Mouse (Mus musculus) lung, embryonic 15.5 days (tissue): ENCODE measurements around the gene Slc18a3. TPM values are rescaled to one million over a fixed set of nuclear protein-coding genes. Genes with fewer than 3 reads are reported as not detected.

Experiments
- ATAC-seq: fragments of 200-750 bp; cut with Nextera tagmentation; 2 replicates; pipeline ENCODE4 v1.8.0; 2017; ENCODE audit warnings: moderate number of reproducible peaks, borderline replicate concordance; ENCODE audit not compliant: low FRiP score, low TSS enrichment; ENCODE audit errors: extremely low read depth
- H3K27ac ChIP-seq: fragments of 300-500 bp; sonication (generic); 2 replicates; pipeline ENCODE4 v1.5.1; 2015; ENCODE audit warnings: moderate library complexity, mild to moderate bottlenecking, inconsistent platforms
- H3K27me3 ChIP-seq: fragments of 300-500 bp; sonication (generic); 2 replicates; pipeline ENCODE4 v1.6.1; 2015; ENCODE audit warnings: inconsistent platforms
- H3K36me3 ChIP-seq: fragments of 300-500 bp; sonication (generic); 2 replicates; pipeline ENCODE4 v1.6.1; 2015; ENCODE audit warnings: inconsistent platforms
- H3K4me1 ChIP-seq: fragments of 300-500 bp; sonication (generic); 2 replicates; pipeline ENCODE4 v1.6.1; 2015; ENCODE audit warnings: inconsistent platforms
- H3K4me2 ChIP-seq: fragments of 300-500 bp; sonication (generic); 2 replicates; pipeline ENCODE4 v1.6.1; 2015; ENCODE audit warnings: inconsistent platforms, mild to moderate bottlenecking, moderate library complexity
- H3K4me3 ChIP-seq: fragments of 300-500 bp; sonication (generic); 2 replicates; pipeline ENCODE4 v1.5.1; 2015; ENCODE audit warnings: mild to moderate bottlenecking, inconsistent platforms
- H3K9ac ChIP-seq: fragments of 300-500 bp; sonication (generic); 2 replicates; pipeline ENCODE4 v1.6.1; 2015; ENCODE audit warnings: inconsistent platforms
- H3K9me3 ChIP-seq: fragments of 300-500 bp; sonication (generic); 2 replicates; pipeline ENCODE4 v1.6.1; 2016; ENCODE audit warnings: inconsistent platforms
- WGBS: fragments of 180-500 bp; shearing (Covaris S2); methylation state at CpG from one replicate; pipeline ENCODE4 v1.1.7; 2015; 5-methylcytosine and 5-hydroxymethylcytosine counted together
- polyA plus RNA-seq: library from polyadenylated mRNA; unstranded; fragments of >200 nt; fragmentation: Nextera tagmentation; extraction: Ambion mirVana; gene quantifications from 2 replicates; pipeline ENCODE4 v1.2.1, GENCODE M21; 2015

Slc18a3 gene
- polyA plus RNA-seq, 1 experiment from 2014 or later, result 1.4 TPM

GRCm38 (mm10) chr14:32496115-32496850 is 31.6 kb upstream of the Slc18a3 start:
- Histone ChIP-seq H3K27ac (no peak overlapping the region), H3K27me3 (peaks cover 14% of the 10 kb centered on the region; the same call in 1 of the 2 replicates), H3K4me3 (no peak overlapping the region), H3K9ac (no peak overlapping the region), H3K4me2 (no peak overlapping the region), H3K9me3 (no peaks in the 10 kb centered on the region), H3K4me1 (0 out of 2 replicates have a peak, but pooled peaks cover 3% of the 10 kb centered on the region), H3K36me3 (no peaks in the 10 kb centered on the region)
- 66% methylated on average over 8 of the region's 8 CpGs for WGBS
- no peak for ATAC-seq

GRCm38 (mm10) chr14:32492521-32492920 is 27.9 kb upstream of the Slc18a3 start:
- Histone ChIP-seq H3K4me1 (0 out of 2 replicates have a peak, but pooled peaks cover 3% of the 10 kb centered on the region), H3K27me3 (peaks cover 14% of the 10 kb centered on the region; the same call in 1 of the 2 replicates), H3K36me3 (no peaks in the 10 kb centered on the region), H3K4me2 (peak overlapping the region; percentile 31), H3K9ac (no peak overlapping the region), H3K4me3 (peak overlapping the region; percentile 4; the same call in 1 of the 2 replicates), H3K27ac (no peak overlapping the region), H3K9me3 (no peaks in the 10 kb centered on the region)
- 9% methylated on average over 13 of the region's 13 CpGs for WGBS
- no peak for ATAC-seq

- no peak for ATAC-seq
- H3K27ac ChIP-seq, result no peak overlapping the region
- 8% methylated on average over 3 of the region's 3 CpGs for WGBS
- H3K27me3 ChIP-seq, result no peaks in the 10 kb centered on the region; the same call in 1 of the 2 replicates
- no peaks in the 10 kb centered on the region for H3K4me1 ChIP-seq
- no peak overlapping the region for H3K9ac ChIP-seq
- H3K4me3 ChIP-seq, result no peak overlapping the region
- no peak overlapping the region for H3K4me2 ChIP-seq
- no peaks in the 10 kb centered on the region for H3K36me3 ChIP-seq
- H3K9me3 ChIP-seq, result no peaks in the 10 kb centered on the region
These were observed 17.4 kb upstream of the Slc18a3 start for GRCm38 (mm10) chr14:32482061-32482460.

GRCm38 (mm10) chr14:32477581-32477980 is 12.9 kb upstream of the Slc18a3 start:
- H3K27me3 ChIP-seq, result no peaks in the 10 kb centered on the region
- WGBS, result 41% methylated on average over 1 of the region's 1 CpGs
- H3K36me3 ChIP-seq, result no peaks in the 10 kb centered on the region
- no peak overlapping the region for H3K9ac ChIP-seq
- no peaks in the 10 kb centered on the region for H3K9me3 ChIP-seq
- no peak for ATAC-seq
- H3K27ac ChIP-seq, result no peak overlapping the region
- no peak overlapping the region for H3K4me2 ChIP-seq
- no peaks in the 10 kb centered on the region for H3K4me1 ChIP-seq
- no peak overlapping the region for H3K4me3 ChIP-seq

GRCm38 (mm10) chr14:32476559-32476958 is 11.9 kb upstream of the Slc18a3 start:
- H3K4me2 ChIP-seq, result no peak overlapping the region
- no peaks in the 10 kb centered on the region for H3K36me3 ChIP-seq
- H3K27ac ChIP-seq, result no peak overlapping the region
- no peaks in the 10 kb centered on the region for H3K9me3 ChIP-seq
- ATAC-seq, result no peak
- no peak overlapping the region for H3K9ac ChIP-seq
- H3K27me3 ChIP-seq, result no peaks in the 10 kb centered on the region
- 66% methylated on average over 6 of the region's 6 CpGs for WGBS
- H3K4me3 ChIP-seq, result no peak overlapping the region
- no peaks in the 10 kb centered on the region for H3K4me1 ChIP-seq

GRCm38 (mm10) chr14:32472996-32473395 is 8.3 kb upstream of the Slc18a3 start:
- no peak overlapping the region for H3K9ac ChIP-seq
- H3K4me1 ChIP-seq, result no peaks in the 10 kb centered on the region
- H3K27me3 ChIP-seq, result no peaks in the 10 kb centered on the region
- no peak for ATAC-seq
- no peak overlapping the region for H3K27ac ChIP-seq
- no peak overlapping the region for H3K4me2 ChIP-seq
- H3K9me3 ChIP-seq, result no peaks in the 10 kb centered on the region
- H3K36me3 ChIP-seq, result no peaks in the 10 kb centered on the region
- H3K4me3 ChIP-seq, result no peak overlapping the region
- 10% methylated on average over 4 of the region's 4 CpGs for WGBS

- ATAC-seq, result no peak
- H3K27ac ChIP-seq, result no peak overlapping the region
- H3K27me3 ChIP-seq, result peaks cover 49% of the 10 kb centered on the region
- 4% methylated on average over 5 of the region's 5 CpGs for WGBS
- H3K9me3 ChIP-seq, result no peaks in the 10 kb centered on the region
- H3K4me2 ChIP-seq, result no peak overlapping the region
- H3K4me3 ChIP-seq, result no peak overlapping the region
- no peak overlapping the region for H3K9ac ChIP-seq
- no peaks in the 10 kb centered on the region for H3K36me3 ChIP-seq
- H3K4me1 ChIP-seq, result peaks cover 12% of the 10 kb centered on the region
These were observed 3.0 kb upstream of the Slc18a3 start for GRCm38 (mm10) chr14:32467606-32468005.

GRCm38 (mm10) chr14:32465889-32466288 is 1.2 kb upstream of the Slc18a3 start, which contains the start of gene Chat:
Gene Chat (minus strand): TSS chr14:32465989.
- Histone ChIP-seq H3K4me2 (peak within 1 kb of the TSS; percentile 50), H3K9ac (no peak within 1 kb of the TSS), H3K27me3 (peaks cover 67% of the 10 kb centered on the region), H3K9me3 (no peaks in the 10 kb centered on the region), H3K36me3 (no peaks in the 10 kb centered on the region), H3K4me1 (peaks cover 12% of the 10 kb centered on the region), H3K4me3 (peak within 1 kb of the TSS; percentile 30), H3K27ac (no peak within 1 kb of the TSS)
- 14% methylated on average over 13 of the region's 13 CpGs for WGBS
- no peak for ATAC-seq

GRCm38 (mm10) chr14:32465506-32465870 is 838 bp upstream of the Slc18a3 start:
- no peaks in the 10 kb centered on the region for H3K9me3 ChIP-seq
- ATAC-seq, result no peak
- H3K36me3 ChIP-seq, result no peaks in the 10 kb centered on the region
- 0% methylated on average over 7 of the region's 11 CpGs for WGBS
- no peak overlapping the region for H3K4me2 ChIP-seq
- no peak overlapping the region for H3K9ac ChIP-seq
- no peak overlapping the region for H3K4me3 ChIP-seq
- no peak overlapping the region for H3K27ac ChIP-seq
- H3K4me1 ChIP-seq, result peaks cover 12% of the 10 kb centered on the region
- H3K27me3 ChIP-seq, result peaks cover 71% of the 10 kb centered on the region

- Histone ChIP-seq H3K27ac (no peak overlapping the region), H3K4me3 (no peak overlapping the region), H3K36me3 (no peaks in the 10 kb centered on the region), H3K4me2 (no peak overlapping the region), H3K4me1 (peaks cover 12% of the 10 kb centered on the region), H3K27me3 (peaks cover 91% of the 10 kb centered on the region), H3K9me3 (no peaks in the 10 kb centered on the region), H3K9ac (no peak overlapping the region)
- no peak for ATAC-seq
- 4% methylated on average over 74 of the region's 74 CpGs for WGBS
These were observed 1.2 kb downstream of the Slc18a3 start for GRCm38 (mm10) chr14:32463211-32464040.

- Histone ChIP-seq H3K4me1 (no peaks in the 10 kb centered on the region), H3K9me3 (no peaks in the 10 kb centered on the region), H3K36me3 (no peaks in the 10 kb centered on the region), H3K9ac (no peak overlapping the region), H3K27ac (no peak overlapping the region), H3K4me3 (no peak overlapping the region), H3K4me2 (no peak overlapping the region), H3K27me3 (peaks cover 7% of the 10 kb centered on the region; the same call in 1 of the 2 replicates)
- no peak for ATAC-seq
- WGBS, result 7% methylated on average over 4 of the region's 4 CpGs
These were observed 12.1 kb downstream of the Slc18a3 start for GRCm38 (mm10) chr14:32452552-32452951.

- Histone ChIP-seq H3K9ac (no peak overlapping the region), H3K4me2 (no peak overlapping the region), H3K36me3 (no peaks in the 10 kb centered on the region), H3K27ac (no peak overlapping the region), H3K9me3 (no peaks in the 10 kb centered on the region), H3K4me3 (no peak overlapping the region), H3K4me1 (no peaks in the 10 kb centered on the region), H3K27me3 (no peaks in the 10 kb centered on the region)
- no peak for ATAC-seq
- 63% methylated on average over 6 of the region's 6 CpGs for WGBS
These were observed 17.7 kb downstream of the Slc18a3 start for GRCm38 (mm10) chr14:32446989-32447388.
